Mouse (Mus musculus) brain, embryonic 14.5 days (tissue): ENCODE data around the gene Spag16.

Source experiments
- CTCF ChIP-seq: fragments of 200-500 bp; IDR thresholded peaks from 2 replicates; pipeline ENCODE4 v1.5.1; 2012; ENCODE audit warnings: inconsistent platforms, mild to moderate bottlenecking, moderate library complexity, borderline replicate concordance; ENCODE audit not compliant: insufficient read depth, insufficient read length; ENCODE audit errors: extremely low read depth
- POLR2A ChIP-seq: fragments of 200-500 bp; IDR thresholded peaks from 2 replicates; pipeline ENCODE4 v1.6.1; 2012; ENCODE audit warnings: mild to moderate bottlenecking, inconsistent platforms, borderline replicate concordance; ENCODE audit not compliant: poor library complexity, insufficient read depth, insufficient read length, severe bottlenecking; ENCODE audit errors: extremely low read depth

- TF ChIP-seq CTCF (no peak), POLR2A (no peak)
Measured at GRCm38 (mm10) chr1:70479864-70480263, 653.1 kb downstream of the Spag16 start.
